Mouse (Mus musculus) liver, adult 2 months (tissue): Measurements from ENCODE around the gene Atp6v1e1.

ENCODE experiments used
- CTCF ChIP-seq: fragments of 200-500 bp; IDR thresholded peaks from 2 replicates; pipeline ENCODE4 v1.5.1; 2011; ENCODE audit warnings: low read depth, low read length, control low read depth
- POLR2A ChIP-seq: fragments of 200-500 bp; IDR thresholded peaks from 2 replicates; pipeline ENCODE4 v1.6.1; 2011; ENCODE audit warnings: low read length, control low read depth; ENCODE audit not compliant: insufficient read depth; ENCODE audit errors: extremely low read depth

DNA sequence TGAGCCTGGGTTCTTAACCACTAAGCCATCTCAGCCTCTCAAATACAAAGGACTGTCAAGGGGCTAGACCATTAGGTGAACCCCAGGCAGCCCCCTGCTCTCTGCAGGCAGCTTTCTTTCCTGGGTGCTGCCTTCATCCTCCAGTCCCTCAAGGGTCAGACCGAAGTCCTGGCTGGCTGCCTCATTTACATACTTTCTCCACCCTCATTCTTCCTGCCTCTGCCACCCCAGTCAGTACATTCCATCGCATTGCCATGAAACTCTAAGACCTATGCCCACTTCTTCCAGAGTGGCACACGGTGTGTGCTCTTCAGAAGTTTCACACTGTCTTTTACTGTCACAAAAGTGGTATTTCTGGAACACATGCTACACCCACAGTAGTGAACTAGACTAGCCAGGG is 44.4 kb downstream of the Atp6v1e1 start:
- TF ChIP-seq CTCF (no peak), POLR2A (no peak)
